Mouse (Mus musculus) spleen, adult 2 months (tissue): Measurements from ENCODE around the gene Ppp1r11. TPM values are rescaled to one million over a fixed set of nuclear protein-coding genes. Genes with fewer than 3 reads are reported as not detected.

Source experiments
- DNase-seq, 2 experiments: peaks; one replicate each; pipeline versions ENCODE4 v3.0.0 to v3.0.0-alpha.2; 2012 to 2021; ENCODE audit warnings: low spot score in 2 of 2, low read depth in 1 of 2
- H3K27ac ChIP-seq: fragments of 200-500 bp; 2 replicates; pipeline ENCODE4 v1.5.1; 2012; ENCODE audit warnings: low read length, inconsistent platforms; ENCODE audit not compliant: insufficient read depth
- H3K27me3 ChIP-seq: fragments of 200-500 bp; 2 replicates; pipeline ENCODE4 v1.6.1; 2012; ENCODE audit warnings: mild to moderate bottlenecking, moderate library complexity, low read length, inconsistent platforms; ENCODE audit not compliant: control insufficient read depth, insufficient read depth
- H3K36me3 ChIP-seq: fragments of 200-500 bp; 2 replicates; pipeline ENCODE4 v1.6.1; 2012; ENCODE audit warnings: mild to moderate bottlenecking, low read length, inconsistent platforms; ENCODE audit not compliant: control insufficient read depth, insufficient read depth
- H3K4me1 ChIP-seq: fragments of 200-500 bp; 2 replicates; pipeline ENCODE4 v1.6.1; 2011; ENCODE audit warnings: inconsistent platforms; ENCODE audit not compliant: control insufficient read depth, insufficient read depth, insufficient read length
- H3K4me3 ChIP-seq: fragments of 200-500 bp; 2 replicates; pipeline ENCODE4 v1.5.1; 2011; ENCODE audit warnings: mild to moderate bottlenecking, inconsistent platforms; ENCODE audit not compliant: insufficient read depth, insufficient read length; ENCODE audit errors: extremely low read depth
- CTCF ChIP-seq: fragments of 200-500 bp; IDR thresholded peaks from 2 replicates; pipeline ENCODE4 v1.5.1; 2011; ENCODE audit warnings: mild to moderate bottlenecking, inconsistent platforms; ENCODE audit not compliant: insufficient read depth, insufficient read length, insufficient replicate concordance; ENCODE audit errors: extremely low read depth
- POLR2A ChIP-seq: fragments of 200-500 bp; IDR thresholded peaks from 2 replicates; pipeline ENCODE4 v1.6.1; 2011; ENCODE audit warnings: low read depth, low read length, inconsistent platforms
- WGBS: fragments of 180-500 bp; shearing (Covaris S2); methylation state at CpG from one replicate; pipeline ENCODE4 v1.1.7; 2018; 5-methylcytosine and 5-hydroxymethylcytosine counted together
- polyA plus RNA-seq: library from polyadenylated mRNA; depleted of rRNA; stranded (reverse); fragments of >200 nt; gene quantifications from 2 replicates; pipeline ENCODE4 v1.2.3, GENCODE M21; 2012

Ppp1r11 gene
- polyA plus RNA-seq, 1 experiment, result 36.3 TPM

GRCm38 (mm10) chr17:36938056-36938455 lies 13.5 kb downstream of the Ppp1r11 start:
- Histone ChIP-seq H3K27ac (no peak overlapping the region), H3K36me3 (no peaks in the 10 kb centered on the region), H3K4me3 (no peak overlapping the region), H3K27me3 (peaks cover 3% of the 10 kb centered on the region), H3K4me1 (no peaks in the 10 kb centered on the region)
- TF ChIP-seq POLR2A, result no peak
- no peak for TF ChIP-seq CTCF
- 84% methylated on average over 2 of the region's 2 CpGs for WGBS
- DNase-seq, result no peak

GRCm38 (mm10) chr17:36931806-36932205 lies 19.7 kb downstream of the Ppp1r11 start:
- 67% methylated on average over 2 of the region's 2 CpGs for WGBS
- no peaks in the 10 kb centered on the region for H3K27me3 ChIP-seq
- H3K4me3 ChIP-seq, result no peak overlapping the region
- no peak for TF ChIP-seq POLR2A
- no peak for TF ChIP-seq CTCF
- no peak overlapping the region for H3K27ac ChIP-seq
- no peaks in the 10 kb centered on the region for H3K36me3 ChIP-seq
- no peaks in the 10 kb centered on the region for H3K4me1 ChIP-seq
- DNase-seq, result no peak

- 91% methylated on average over 4 of the region's 4 CpGs for WGBS
- no peaks in the 10 kb centered on the region for H3K27me3 ChIP-seq
- TF ChIP-seq CTCF, result no peak
- no peak for TF ChIP-seq POLR2A
- H3K4me1 ChIP-seq, result no peaks in the 10 kb centered on the region
- DNase-seq, result no peak
- H3K27ac ChIP-seq, result no peak overlapping the region
- H3K4me3 ChIP-seq, result no peak overlapping the region
- H3K36me3 ChIP-seq, result no peaks in the 10 kb centered on the region
These were observed 20.4 kb downstream of the Ppp1r11 start for GRCm38 (mm10) chr17:36931130-36931529.

GRCm38 (mm10) chr17:36930233-36930632 lies 21.3 kb downstream of the Ppp1r11 start:
- no peak for DNase-seq
- no peaks in the 10 kb centered on the region for H3K4me1 ChIP-seq

GRCm38 (mm10) chr17:36929236-36929932 lies 22.2 kb downstream of the Ppp1r11 start:
- Histone ChIP-seq H3K4me3 (no peak overlapping the region), H3K27me3 (no peaks in the 10 kb centered on the region), H3K4me1 (no peaks in the 10 kb centered on the region), H3K27ac (no peak overlapping the region), H3K36me3 (no peaks in the 10 kb centered on the region)
- WGBS, result 64% methylated on average over 12 of the region's 12 CpGs
- no peak for TF ChIP-seq CTCF
- no peak for DNase-seq

More at GRCm38 (mm10) chr17:36930233-36930632, 21.3 kb downstream of the Ppp1r11 start:
- TF ChIP-seq POLR2A, result no peak
- TF ChIP-seq CTCF, result no peak
- H3K4me3 ChIP-seq, result no peak overlapping the region
- 74% methylated on average over 6 of the region's 6 CpGs for WGBS
- no peaks in the 10 kb centered on the region for H3K27me3 ChIP-seq
- no peak overlapping the region for H3K27ac ChIP-seq
- H3K36me3 ChIP-seq, result no peaks in the 10 kb centered on the region

- WGBS, result 86% methylated on average over 10 of the region's 10 CpGs
- no peaks in the 10 kb centered on the region for H3K36me3 ChIP-seq
- no peak overlapping the region for H3K4me3 ChIP-seq
- H3K27me3 ChIP-seq, result no peaks in the 10 kb centered on the region
- DNase-seq, result no peak
- H3K27ac ChIP-seq, result no peak overlapping the region
- TF ChIP-seq CTCF, result no peak
- no peak for TF ChIP-seq POLR2A
- no peaks in the 10 kb centered on the region for H3K4me1 ChIP-seq
These were observed 23.9 kb downstream of the Ppp1r11 start for GRCm38 (mm10) chr17:36927496-36928120.

GRCm38 (mm10) chr17:36923491-36923890 lies 28.1 kb downstream of the Ppp1r11 start:
- H3K4me1 ChIP-seq, result no peaks in the 10 kb centered on the region
- TF ChIP-seq CTCF (no peak), POLR2A (no peak)
- no peak overlapping the region for H3K27ac ChIP-seq
- no peak for DNase-seq
- H3K4me3 ChIP-seq, result no peak overlapping the region
- H3K27me3 ChIP-seq, result no peaks in the 10 kb centered on the region
- WGBS, result 75% methylated on average over 4 of the region's 4 CpGs
- H3K36me3 ChIP-seq, result no peaks in the 10 kb centered on the region
